Mouse (Mus musculus) cerebellum, adult 2 months (tissue): ENCODE measurements at regions not wholly inside any gene's neighbourhood (a gene's known extent, or its start where the extent isn't known, plus 50 kb on each side); places are given as distances from the start of the nearest gene placed in this dataset.

ENCODE experiments used
- DNase-seq, 2 experiments: peaks; one replicate each; pipeline ENCODE4 v3.0.0; 2021
- H3K27ac ChIP-seq: fragments of 200-500 bp; 2 replicates; pipeline ENCODE4 v1.5.1; 2012; ENCODE audit warnings: low read length, control low read depth, inconsistent platforms; ENCODE audit not compliant: insufficient read depth
- H3K27me3 ChIP-seq: fragments of 200-500 bp; 2 replicates; pipeline ENCODE4 v1.6.1; 2012; ENCODE audit warnings: inconsistent platforms, mild to moderate bottlenecking, low read length, moderate library complexity; ENCODE audit not compliant: control insufficient read depth, insufficient read depth
- H3K4me1 ChIP-seq: fragments of 200-500 bp; 2 replicates; pipeline ENCODE4 v1.6.1; 2011; ENCODE audit warnings: low read length; ENCODE audit not compliant: control insufficient read depth, insufficient read depth
- H3K4me3 ChIP-seq: fragments of 200-500 bp; replicated peaks from 2 replicates; pipeline ENCODE3; 2011; ENCODE audit warnings: mild to moderate bottlenecking, low read depth, low read length, control low read depth; ENCODE audit not compliant: insufficient read depth
- CTCF ChIP-seq: fragments of 200-500 bp; IDR thresholded peaks from 2 replicates; pipeline ENCODE4 v1.5.1; 2011; ENCODE audit warnings: low read depth, mild to moderate bottlenecking, control low read depth, low read length, moderate library complexity, borderline replicate concordance; ENCODE audit not compliant: insufficient read depth
- POLR2A ChIP-seq: fragments of 200-500 bp; IDR thresholded peaks from 2 replicates; pipeline ENCODE4 v1.6.1; 2011; ENCODE audit warnings: low read length, control low read depth, borderline replicate concordance; ENCODE audit not compliant: insufficient read depth
- WGBS: fragments of 180-500 bp; shearing (Covaris S2); methylation state at CpG from one replicate; pipeline ENCODE4 v1.1.7; 2018; 5-methylcytosine and 5-hydroxymethylcytosine counted together

GRCm38 (mm10) chr17:45866876-45867652 lies 133.4 kb upstream of the 1600014C23Rik start:
- TF ChIP-seq POLR2A: no peak
- TF ChIP-seq CTCF: no peak
- no peaks in the 10 kb centered on the region for H3K4me1 ChIP-seq
- no peaks in the 10 kb centered on the region for H3K27me3 ChIP-seq
- H3K27ac ChIP-seq: no peak overlapping the region
- no peak for DNase-seq
- 82% methylated on average over 15 of the region's 15 CpGs for WGBS
- H3K4me3 ChIP-seq: no peak overlapping the region

GRCm38 (mm10) chr17:45866346-45866745 lies 132.7 kb upstream of the 1600014C23Rik start:
- WGBS: 27% methylated on average over 10 of the region's 10 CpGs
- no peak overlapping the region for H3K27ac ChIP-seq
- DNase-seq: no peak
- H3K27me3 ChIP-seq: no peaks in the 10 kb centered on the region
- H3K4me1 ChIP-seq: no peaks in the 10 kb centered on the region
- TF ChIP-seq CTCF (no peak), POLR2A (no peak)
- H3K4me3 ChIP-seq: no peak overlapping the region

- no peak for TF ChIP-seq POLR2A
- TF ChIP-seq CTCF: no peak
- H3K4me3 ChIP-seq: no peak overlapping the region
- no peak for DNase-seq
- H3K27ac ChIP-seq: no peak overlapping the region
- no peaks in the 10 kb centered on the region for H3K4me1 ChIP-seq
- WGBS: 17% methylated on average over 6 of the region's 6 CpGs
- H3K27me3 ChIP-seq: no peaks in the 10 kb centered on the region
Measured at GRCm38 (mm10) chr17:45865944-45866343, 132.3 kb upstream of the 1600014C23Rik start.

GRCm38 (mm10) chr17:45863471-45864205 lies 130.0 kb upstream of the 1600014C23Rik start:
- Histone ChIP-seq H3K27ac (no peak overlapping the region), H3K4me3 (no peak overlapping the region), H3K27me3 (no peaks in the 10 kb centered on the region), H3K4me1 (no peaks in the 10 kb centered on the region)
- no peak for TF ChIP-seq CTCF
- TF ChIP-seq POLR2A: no peak
- WGBS: 86% methylated on average over 10 of the region's 10 CpGs
- DNase-seq: no peak

DNA sequence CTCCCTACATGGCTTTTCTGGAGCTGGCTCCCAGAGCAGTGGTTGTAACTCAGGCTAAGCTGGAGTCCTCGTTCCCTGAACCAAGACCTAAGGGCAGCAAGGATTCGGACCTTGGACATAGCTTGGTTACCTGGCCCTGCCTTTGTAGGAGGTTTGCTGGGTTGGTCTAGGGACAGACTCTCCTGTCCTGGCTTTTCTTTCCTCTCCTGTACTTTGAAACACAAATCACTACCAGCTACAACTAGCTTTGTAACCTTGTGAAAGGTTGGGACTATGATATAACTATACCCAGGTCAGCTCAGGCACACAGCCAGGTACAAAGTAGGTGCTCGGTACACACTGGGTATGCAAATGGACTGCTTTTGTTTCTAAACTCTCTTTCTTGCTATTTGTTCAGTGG lies 129.4 kb upstream of the 1600014C23Rik start:
- WGBS: 87% methylated on average over 3 of the region's 3 CpGs
- TF ChIP-seq CTCF: no peak
- TF ChIP-seq POLR2A: no peak
- no peak overlapping the region for H3K27ac ChIP-seq
- no peak overlapping the region for H3K4me3 ChIP-seq
- H3K4me1 ChIP-seq: no peaks in the 10 kb centered on the region
- no peak for DNase-seq
- H3K27me3 ChIP-seq: no peaks in the 10 kb centered on the region

DNA sequence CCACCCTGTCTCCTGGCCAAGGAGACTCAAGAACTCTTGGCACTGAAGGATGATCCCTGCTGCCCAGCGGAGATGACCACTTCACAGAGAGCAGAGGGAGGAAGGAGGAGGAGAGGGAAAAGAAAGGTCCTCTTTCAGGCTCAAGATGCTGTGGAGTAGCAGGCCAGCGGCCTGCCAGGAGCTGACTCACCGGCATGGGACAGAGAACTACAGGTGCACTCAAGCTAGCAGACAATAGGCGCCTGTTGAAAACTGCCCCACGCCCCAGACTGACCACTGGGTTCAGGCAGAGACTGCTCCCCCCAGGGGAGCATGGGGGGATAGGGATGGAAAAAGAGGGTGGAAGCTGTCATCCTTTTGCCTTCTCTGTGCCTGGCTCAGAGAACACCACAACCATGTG lies 125.8 kb upstream of the 1600014C23Rik start:
- DNase-seq: peak in 1 of 2 experiments; percentile 7
- Histone ChIP-seq H3K4me3 (no peak overlapping the region), H3K4me1 (no peaks in the 10 kb centered on the region), H3K27ac (no peak overlapping the region), H3K27me3 (no peaks in the 10 kb centered on the region)
- WGBS: 71% methylated on average over 5 of the region's 5 CpGs
- no peak for TF ChIP-seq POLR2A
- TF ChIP-seq CTCF: no peak

GRCm38 (mm10) chr17:45853931-45854653 lies 120.4 kb upstream of the 1600014C23Rik start:
- H3K4me3 ChIP-seq: no peak overlapping the region
- DNase-seq: no peak
- no peak overlapping the region for H3K27ac ChIP-seq
- H3K4me1 ChIP-seq: no peaks in the 10 kb centered on the region
- WGBS: 56% methylated on average over 21 of the region's 21 CpGs
- H3K27me3 ChIP-seq: no peaks in the 10 kb centered on the region
- TF ChIP-seq POLR2A: no peak
- TF ChIP-seq CTCF: no peak

DNA sequence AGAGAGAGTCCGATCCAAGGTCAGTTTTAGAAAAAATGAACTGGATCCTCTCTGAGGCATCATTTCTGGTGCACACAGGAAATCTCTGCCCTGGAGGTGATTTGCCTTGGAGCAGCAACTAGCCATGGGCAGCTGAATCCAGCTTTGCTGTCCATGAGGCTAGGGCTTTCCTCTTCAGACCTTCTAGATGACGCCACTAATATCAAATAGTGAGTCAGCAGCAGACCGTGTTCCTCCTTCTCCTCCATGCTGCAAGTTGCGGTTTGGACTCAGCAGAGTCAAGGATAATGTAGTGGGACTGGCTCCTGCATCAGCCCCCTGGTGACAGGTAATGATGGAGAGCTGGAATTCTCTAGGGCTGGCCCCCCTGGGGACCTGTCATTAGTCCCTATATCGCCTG lies 118.8 kb upstream of the 1600014C23Rik start:
- Histone ChIP-seq H3K4me3 (no peak overlapping the region), H3K27ac (no peak overlapping the region), H3K27me3 (no peaks in the 10 kb centered on the region), H3K4me1 (no peaks in the 10 kb centered on the region)
- no peak for TF ChIP-seq POLR2A
- no peak for TF ChIP-seq CTCF
- 52% methylated on average over 5 of the region's 5 CpGs for WGBS
- no peak for DNase-seq
